8 mouse cellular contexts compared by ENCODE assay signal in genomic region chr2:77518693-77519092, GRCm38 (mm10).
DNase-seq lines count a peak whose midpoint lies in the region; ATAC-seq lines count a peak whose summit lies in the region.

No protein-coding gene starts in this region.

- WGBS in forebrain, embryonic 10.5 days, result 4% methylated on average over 8 of the region's 8 CpGs
- 5% methylated on average over 8 of the region's 8 CpGs for whole genome bisulfite sequencing in kidney, embryonic 15.5 days
- 6% methylated on average over 8 of the region's 8 CpGs for WGBS in midbrain, embryonic 12.5 days

- ATAC-seq in kidney, embryonic 15.5 days (replicated peaks; ENCODE audit: low FRiP score), result 0 out of 2 replicates have a peak, but pooled peaks have one; percentile 52
- no peak for ATAC-seq in midbrain, embryonic 12.5 days (ENCODE audit: low FRiP score, low read depth)

- H3K27ac ChIP-seq in forebrain, embryonic 10.5 days, result no peak overlapping the region
- no peak overlapping the region for H3K27ac ChIP-seq in kidney, embryonic 15.5 days
- no peak overlapping the region for H3K27ac ChIP-seq in midbrain, embryonic 12.5 days (replicated peaks)

- peak overlapping the region; percentile 54 for H3K4me3 ChIP-seq in forebrain, embryonic 10.5 days
- peak overlapping the region; percentile 46 for H3K4me3 ChIP-seq in kidney, embryonic 15.5 days (replicated peaks)
- peak overlapping the region; percentile 36 for H3K4me3 ChIP-seq in midbrain, embryonic 12.5 days

- peak overlapping the region; percentile 68 for H3K4me2 ChIP-seq in kidney, embryonic 15.5 days
- H3K4me2 ChIP-seq in midbrain, embryonic 12.5 days (replicated peaks), result peak overlapping the region; percentile 62

- H3K9ac ChIP-seq in kidney, embryonic 15.5 days, result no peak overlapping the region
- no peak overlapping the region for H3K9ac ChIP-seq in midbrain, embryonic 12.5 days (replicated peaks)

- peaks cover 11% of the 10 kb centered on the region for H3K27me3 ChIP-seq in forebrain, embryonic 10.5 days (ENCODE audit: poor library complexity, severe bottlenecking)
- no peaks in the 10 kb centered on the region for H3K27me3 ChIP-seq in kidney, embryonic 15.5 days
- peaks cover 4% of the 10 kb centered on the region for H3K27me3 ChIP-seq in midbrain, embryonic 12.5 days

- H3K4me1 ChIP-seq in forebrain, embryonic 10.5 days, result peaks cover 13% of the 10 kb centered on the region
- peaks cover 26% of the 10 kb centered on the region; the same call in 1 of the 2 replicates for H3K4me1 ChIP-seq in kidney, embryonic 15.5 days
- 0 out of 2 replicates have a peak, but pooled peaks cover 16% of the 10 kb centered on the region for H3K4me1 ChIP-seq in midbrain, embryonic 12.5 days

- DNase-seq in cerebellum, postnatal 10 days, result peak; percentile 9 to 33
- DNase-seq in cerebellum, adult 11 months, result no peak
- no peak for DNase-seq in forebrain, embryonic 10.5 days (ENCODE audit: extremely low spot score, low spot score)
- DNase-seq in B cell, adult 2 months, result no peak
- no peak for DNase-seq in spleen, postnatal 14 days (ENCODE audit: low spot score in 2 of 2)
- no peak for DNase-seq in left cerebral cortex, postnatal 25 days (ENCODE audit: low spot score in 2 of 2)

- intact Hi-C loops in left cerebral cortex, postnatal 25 days (cut with DNase I), result no loop called here

- no peaks in the 10 kb centered on the region for H3K9me3 ChIP-seq in forebrain, embryonic 10.5 days
- no peaks in the 10 kb centered on the region for H3K9me3 ChIP-seq in kidney, embryonic 15.5 days (replicated peaks)
- no peaks in the 10 kb centered on the region for H3K9me3 ChIP-seq in midbrain, embryonic 12.5 days

- H3K36me3 ChIP-seq in forebrain, embryonic 10.5 days (replicated peaks), result no peaks in the 10 kb centered on the region
- no peaks in the 10 kb centered on the region for H3K36me3 ChIP-seq in kidney, embryonic 15.5 days
- no peaks in the 10 kb centered on the region for H3K36me3 ChIP-seq in midbrain, embryonic 12.5 days

Comparison
In these comparisons a context has a peak if more than half of its experiments do, and no peak if none do; other contexts are left out.
1. DNase-seq: peak in cerebellum, postnatal 10 days (2 of 2); none in cerebellum, adult 11 months (single experiment), forebrain, embryonic 10.5 days (single experiment), B cell, adult 2 months (0 of 2), spleen, postnatal 14 days (0 of 2) and left cerebral cortex, postnatal 25 days (0 of 2).
2. Peak in every context shown above with its lines, with median percentiles within 50 percentile points of each other: H3K4me3 ChIP-seq.